Mouse (Mus musculus): ENCODE results near the gene Tekt5. TPM values are rescaled to one million over a fixed set of nuclear protein-coding genes. Genes with fewer than 3 reads are reported as not detected.

Tekt5 gene
- polyA plus RNA-seq (2017; shearing (Covaris generic)): not detected

DNA sequence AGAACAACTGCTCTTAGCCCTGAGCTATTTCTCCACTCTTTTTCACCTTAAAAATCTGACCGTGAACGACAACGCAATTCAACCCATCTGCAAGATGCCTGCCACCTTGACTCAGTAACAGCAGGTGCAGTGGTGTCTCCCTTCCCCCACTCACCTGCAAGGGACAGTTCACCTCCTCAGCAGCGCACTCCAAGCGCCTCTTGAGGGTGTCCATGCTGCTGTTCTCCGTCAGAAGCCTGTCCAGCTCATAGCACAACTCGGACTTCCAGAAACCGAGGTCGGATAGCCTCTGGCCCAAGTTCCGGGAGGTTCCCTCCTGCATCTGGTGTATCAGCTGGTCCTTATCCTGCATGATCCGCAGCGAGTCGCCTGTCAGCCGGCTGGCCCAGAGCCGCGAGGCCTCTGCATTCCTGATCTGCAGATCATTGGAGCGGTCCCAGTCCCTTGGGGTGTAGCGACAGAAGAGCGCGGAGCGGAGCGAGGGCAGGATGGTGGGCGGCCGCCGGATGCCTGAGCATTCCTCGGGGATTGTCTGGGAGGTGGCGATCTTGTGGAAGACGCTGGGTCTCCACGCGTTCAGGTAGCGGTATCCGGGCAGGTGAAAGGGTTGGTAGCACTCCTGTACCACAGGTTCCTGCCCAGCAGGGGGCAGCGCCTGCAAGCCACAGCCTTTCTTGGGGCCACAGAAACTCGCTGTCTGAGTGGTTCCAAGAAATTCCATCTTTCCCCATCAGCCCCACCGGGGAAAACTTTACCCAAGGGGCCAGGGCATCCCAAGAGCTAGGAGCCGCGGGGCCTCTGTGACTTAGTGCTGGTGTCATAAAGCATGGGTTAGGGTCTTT is at the start of gene Tekt5:
Gene Tekt5 (minus strand): TSS at position 792 of the 842 bp plus-strand sequence.

DNA sequence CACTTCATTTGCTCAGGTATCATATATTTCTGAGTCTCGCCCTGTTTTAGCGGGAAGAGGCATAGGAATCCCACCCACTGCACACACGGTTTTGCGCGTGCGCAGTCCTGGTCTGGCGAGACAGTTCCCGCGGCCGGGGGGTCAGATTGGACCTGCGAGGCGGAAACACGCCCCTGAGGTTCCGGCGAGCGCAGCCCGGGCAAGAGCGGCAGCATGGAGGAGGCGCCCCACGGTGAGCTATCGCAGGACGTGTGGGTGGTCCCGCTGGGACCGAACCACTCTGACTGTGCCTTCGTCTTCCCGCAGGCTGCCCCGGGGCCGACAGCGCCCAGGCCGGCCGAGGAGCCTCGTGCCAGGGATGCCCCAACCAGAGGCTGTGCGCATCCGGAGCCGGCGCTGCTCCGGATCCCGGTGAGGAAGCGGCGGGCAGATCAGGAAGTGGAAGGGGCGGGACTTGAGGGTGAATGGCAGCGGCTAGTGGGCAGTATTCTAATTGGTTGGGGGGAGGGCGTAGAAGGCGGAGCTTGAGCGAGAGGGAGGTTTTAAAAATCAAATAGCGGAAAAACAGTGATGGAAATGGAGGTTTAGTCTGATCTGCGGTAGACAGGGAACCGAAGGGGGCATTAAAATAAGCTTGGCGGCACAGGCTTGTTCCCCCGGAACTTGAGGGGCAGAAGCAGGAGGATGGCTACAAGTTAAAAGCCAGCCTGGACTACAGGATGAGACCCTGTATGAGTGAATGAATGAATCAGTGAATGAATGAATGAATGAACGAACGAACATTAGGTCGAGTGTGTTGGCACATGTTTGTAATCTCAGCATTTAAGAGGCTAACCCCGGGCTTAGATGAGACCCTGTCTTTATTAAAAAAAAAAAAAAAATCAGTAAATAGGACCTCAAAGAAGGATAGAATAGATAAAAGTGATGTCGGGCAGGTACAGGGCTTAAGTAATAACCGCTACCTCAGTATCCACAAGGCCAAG is 16.8 kb upstream of the Tekt5 start, which contains the start of gene Nubp1:
Gene Nubp1 (plus strand): TSS at position 185 of the 983 bp plus-strand sequence.

GRCm38 (mm10) chr16:10313646-10314088 is 81.6 kb downstream of the Tekt5 start, which contains the start of gene Emp2:
TSS of gene Emp2 (minus strand) at chr16:10313968.

Other genes starting within 250 kb of the Tekt5 start
- 1 to 10 TPM in 1 of 2 experiments, under 1 TPM in 1; 0.32 to 4.3 TPM for gene Rpl39l, start 225.3 kb downstream of the Tekt5 start, polyA plus RNA-seq (2017; shearing (Covaris generic))
- under 1 TPM in 1 of 2 experiments, not detected in 1; 0.27 TPM for gene Atf7ip2, start 202.8 kb downstream of the Tekt5 start, polyA plus RNA-seq (2017; shearing (Covaris generic))
- under 1 TPM; 0.04 to 0.29 TPM for gene Emp2, start 81.5 kb downstream of the Tekt5 start, polyA plus RNA-seq (2017; shearing (Covaris generic))
- 10 to 100 TPM; 81.7 to 90.8 TPM for gene Nubp1, start 16.5 kb upstream of the Tekt5 start, polyA plus RNA-seq (2017; shearing (Covaris generic))
- gene Tvp23a, start 51.9 kb upstream of the Tekt5 start, polyA plus RNA-seq (2017; shearing (Covaris generic)): 1 to 10 TPM; 2.3 to 3.4 TPM
- 1 to 10 TPM; 1.0 to 1.7 TPM for gene Ciita, start 84.6 kb upstream of the Tekt5 start, polyA plus RNA-seq (2017; shearing (Covaris generic))
- gene Dexi, start 147.6 kb upstream of the Tekt5 start, polyA plus RNA-seq (2017; shearing (Covaris generic)): 10 to 100 TPM; 24.5 to 32.2 TPM
- gene Clec16a, start 149.8 kb upstream of the Tekt5 start, polyA plus RNA-seq (2017; shearing (Covaris generic)): 10 to 100 TPM; 19.6 to 20.8 TPM

Measured in activated CD4-positive, CD25-positive, alpha-beta regulatory T cell (primary cell).